Mouse (Mus musculus): ENCODE data around the gene Prm2. TPM values are rescaled to one million over a fixed set of nuclear protein-coding genes. Genes with fewer than 3 reads are reported as not detected.
A peak's percentile ranks its signal among the peaks of the same experiment; 100 is the strongest.
"Not testable (repeated sequence)": the region's sequence is repeated elsewhere in the genome, so short reads cannot be mapped to it uniquely, and the experiment has no call there.

Gene Prm2
- total RNA-seq, 2 experiments from 2014 or later: not detected

DNA sequence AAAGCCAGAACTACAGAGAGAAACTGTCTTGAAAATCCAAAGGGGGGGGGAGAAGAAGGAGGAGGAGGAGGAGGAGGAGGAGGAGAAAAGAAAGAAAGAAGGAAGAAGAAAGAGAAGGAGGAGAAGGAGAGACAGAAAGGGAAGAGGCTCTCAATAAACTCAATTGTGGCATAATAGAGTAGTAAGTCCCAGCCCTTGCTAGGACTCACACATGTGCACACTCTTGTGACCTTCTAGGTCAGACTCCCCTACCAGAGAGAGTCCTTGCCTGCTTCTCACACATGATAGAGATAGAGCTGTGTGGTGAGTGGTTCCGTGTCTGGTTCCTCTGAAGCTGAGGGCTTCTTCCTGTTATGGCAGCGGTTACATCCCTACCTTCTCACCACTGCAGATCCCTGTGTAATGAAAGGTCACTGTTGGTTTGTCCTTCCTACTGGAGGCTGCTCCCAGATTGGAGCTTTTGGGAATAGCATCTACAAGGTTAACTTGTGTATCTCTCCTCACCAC, 17.0 kb upstream of the Prm2 start, which contains the start of gene Gm11172:
Gene Gm11172 (plus strand): TSS at position 51 of the 507 bp plus-strand sequence.
- DNase-seq (ENCODE audit: low spot score in 2 of 2): no peak

DNA sequence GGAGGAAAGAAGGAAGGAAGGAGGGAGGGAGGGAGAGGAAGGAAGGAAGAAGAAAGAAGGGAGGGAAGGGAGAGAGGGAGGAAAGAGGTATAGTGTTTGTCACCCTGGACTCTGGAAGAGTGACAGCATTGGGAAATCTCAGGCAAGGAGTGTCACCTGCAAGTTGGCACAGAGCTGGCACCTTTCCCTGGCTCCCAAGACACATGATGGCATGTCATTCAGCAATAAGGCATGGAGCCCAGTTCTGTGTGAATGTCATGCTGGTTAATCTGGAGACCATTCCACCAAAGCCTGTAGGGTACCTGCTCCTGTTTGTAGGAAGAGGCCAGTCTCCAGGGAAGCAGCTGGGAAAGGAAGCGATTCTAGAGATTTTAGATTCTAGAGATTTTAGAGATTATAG, 14.4 kb upstream of the Prm2 start:
- DNase-seq (ENCODE audit: low spot score in 2 of 2): no peak

DNA sequence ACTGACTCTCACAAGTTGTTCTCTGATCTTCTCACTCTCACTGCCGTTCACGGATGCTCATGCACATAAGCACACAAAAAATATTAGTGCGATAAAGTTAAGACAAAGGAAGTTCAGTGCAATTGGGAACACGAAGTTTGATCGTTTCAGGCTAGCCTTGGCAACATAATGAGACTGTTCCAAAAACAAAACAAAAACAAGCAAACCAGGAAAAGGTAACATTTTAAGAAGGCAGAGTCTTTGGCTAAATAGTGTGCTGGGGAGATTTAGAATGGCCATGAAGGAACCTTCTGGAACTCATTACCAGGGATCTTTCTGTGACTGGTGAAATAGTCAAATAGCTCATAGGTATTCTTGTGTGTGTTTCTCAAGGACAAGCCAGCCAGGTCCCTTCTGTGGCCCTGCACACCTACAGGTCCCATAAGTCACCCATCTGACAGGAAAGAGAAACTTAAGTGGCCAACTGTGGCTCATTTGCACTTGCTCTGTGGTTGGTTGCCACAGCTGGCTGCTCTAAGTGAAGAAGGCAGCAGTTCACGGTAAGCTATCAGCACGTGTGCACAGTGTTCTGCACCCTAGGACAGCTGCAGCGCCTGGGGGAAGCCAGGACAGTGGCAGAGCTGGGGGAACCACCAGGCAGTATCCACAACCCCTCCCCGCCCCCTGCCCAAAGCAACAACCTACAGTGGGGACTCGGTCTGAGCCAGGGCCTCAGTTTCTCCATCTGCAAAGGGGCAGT, 10.0 kb upstream of the Prm2 start, which contains the start of gene Prm1:
Gene Prm1 (minus strand): TSS at position 51 of the 739 bp plus-strand sequence.
- DNase-seq (ENCODE audit: low spot score in 2 of 2): no peak

DNA sequence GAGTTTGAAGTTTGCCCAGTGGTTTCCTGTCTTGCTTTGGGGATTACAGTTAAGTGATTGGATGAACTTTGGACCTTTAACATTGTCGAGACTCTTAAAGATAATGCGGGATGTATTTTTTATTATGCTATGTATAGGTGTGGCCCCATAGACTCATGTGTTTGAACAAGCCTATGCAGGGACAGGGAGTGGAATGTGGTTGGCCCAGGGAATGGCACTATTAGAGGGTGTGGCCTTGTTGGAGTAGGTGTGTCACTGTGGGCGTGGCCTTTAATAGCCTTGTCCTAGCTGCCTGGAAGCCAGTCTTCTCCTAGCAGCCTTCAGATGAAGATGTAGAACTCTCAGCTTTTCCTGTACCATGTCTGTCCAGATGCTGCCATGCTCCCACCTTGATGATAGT, 6.5 kb upstream of the Prm2 start:
- not testable (repeated sequence) for DNase-seq (ENCODE audit: low spot score in 2 of 2)

DNA sequence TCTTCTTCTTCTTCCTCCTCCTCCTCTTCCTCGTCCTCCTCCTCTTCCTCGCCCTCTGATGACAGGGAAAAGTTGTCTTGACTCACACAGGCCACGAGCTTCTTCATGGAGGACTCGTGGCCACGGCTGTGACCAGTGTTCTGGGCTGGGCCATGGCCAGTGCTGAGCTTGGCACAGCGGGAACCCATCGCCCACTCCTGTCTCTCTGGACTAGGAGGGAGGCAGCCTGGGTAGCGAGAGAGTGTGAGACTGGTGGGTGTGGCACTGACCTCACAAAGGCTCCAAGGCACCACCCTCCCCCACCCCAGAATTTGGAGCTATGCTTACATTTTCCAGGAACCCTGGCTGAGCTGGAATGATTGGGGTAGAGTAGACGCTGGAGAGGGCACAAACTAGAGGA, 5.2 kb downstream of the Prm2 start, which contains the start of gene Prm3:
Gene Prm3 (minus strand): TSS at position 213 of the 400 bp plus-strand sequence.
- DNase-seq (ENCODE audit: low spot score in 2 of 2): no peak

DNA sequence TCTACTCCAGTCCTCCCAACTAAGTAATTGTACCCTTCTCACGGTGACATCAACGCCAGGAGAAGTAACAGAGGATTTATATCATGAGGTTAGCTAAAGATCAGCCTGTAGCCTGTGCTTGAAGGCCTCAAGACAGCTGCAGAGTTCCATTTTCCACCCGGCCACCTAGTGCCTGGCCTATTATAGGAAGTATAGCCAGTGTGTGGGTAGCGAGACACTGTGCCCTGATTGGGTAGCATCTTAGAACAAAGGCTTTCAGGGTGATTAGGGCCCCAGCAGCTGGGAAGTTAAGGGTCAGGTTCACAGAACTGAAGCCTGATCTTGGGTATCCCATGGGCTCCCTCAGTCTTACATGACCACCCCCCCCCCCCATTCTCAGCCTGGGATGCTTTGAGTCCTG, 7.1 kb downstream of the Prm2 start:
- DNase-seq (ENCODE audit: low spot score in 2 of 2): no peak

DNA sequence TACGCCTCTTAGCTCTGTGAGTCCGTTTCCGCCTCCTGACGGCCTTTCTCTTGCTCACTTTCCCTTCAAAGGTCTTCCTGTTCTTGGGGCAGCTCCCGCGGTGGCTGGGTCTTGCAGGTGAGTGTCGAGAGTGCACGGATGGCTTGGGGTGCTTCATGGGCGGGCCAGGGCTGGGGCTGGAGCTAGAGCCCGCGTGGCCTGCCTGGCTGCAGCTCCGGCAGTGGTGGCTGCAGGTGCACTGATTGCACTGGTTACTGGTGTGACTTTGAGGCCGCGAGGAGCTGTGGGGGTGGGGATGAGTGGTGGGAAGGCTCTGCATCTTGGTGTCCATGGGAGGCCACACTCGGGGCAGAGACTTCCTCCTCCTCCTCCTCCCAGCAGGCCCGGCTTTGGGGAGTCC, 7.7 kb downstream of the Prm2 start, which contains the start of gene Tnp2:
Gene Tnp2 (minus strand): TSS at position 390 of the 400 bp plus-strand sequence.
- no peak for DNase-seq (ENCODE audit: low spot score in 2 of 2)

DNA sequence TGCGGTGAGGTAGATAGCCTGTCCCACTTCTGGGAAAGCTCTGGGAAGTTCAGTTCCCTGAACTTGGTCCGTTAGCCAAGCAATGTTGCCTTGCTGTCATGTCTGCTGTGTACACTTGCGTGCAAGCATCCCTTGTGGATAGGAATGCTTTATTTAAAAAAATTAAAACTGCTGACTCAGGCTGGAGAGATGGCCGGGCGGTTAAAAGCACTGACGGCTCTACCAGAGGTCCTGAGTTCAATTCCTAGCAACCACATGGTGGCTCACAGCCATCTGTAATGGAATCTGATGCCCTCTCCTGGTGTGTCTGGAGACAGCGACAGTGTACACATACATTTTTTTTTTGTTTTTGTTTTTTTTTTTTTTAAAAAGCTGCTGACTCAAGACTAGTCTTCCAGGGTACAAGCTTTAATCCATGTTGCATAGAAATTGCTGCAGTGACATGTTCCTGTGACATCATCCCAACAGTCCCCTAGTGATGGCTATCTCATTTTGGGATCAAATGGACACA, 8.3 kb downstream of the Prm2 start:
- DNase-seq (ENCODE audit: low spot score in 2 of 2): no peak

DNA sequence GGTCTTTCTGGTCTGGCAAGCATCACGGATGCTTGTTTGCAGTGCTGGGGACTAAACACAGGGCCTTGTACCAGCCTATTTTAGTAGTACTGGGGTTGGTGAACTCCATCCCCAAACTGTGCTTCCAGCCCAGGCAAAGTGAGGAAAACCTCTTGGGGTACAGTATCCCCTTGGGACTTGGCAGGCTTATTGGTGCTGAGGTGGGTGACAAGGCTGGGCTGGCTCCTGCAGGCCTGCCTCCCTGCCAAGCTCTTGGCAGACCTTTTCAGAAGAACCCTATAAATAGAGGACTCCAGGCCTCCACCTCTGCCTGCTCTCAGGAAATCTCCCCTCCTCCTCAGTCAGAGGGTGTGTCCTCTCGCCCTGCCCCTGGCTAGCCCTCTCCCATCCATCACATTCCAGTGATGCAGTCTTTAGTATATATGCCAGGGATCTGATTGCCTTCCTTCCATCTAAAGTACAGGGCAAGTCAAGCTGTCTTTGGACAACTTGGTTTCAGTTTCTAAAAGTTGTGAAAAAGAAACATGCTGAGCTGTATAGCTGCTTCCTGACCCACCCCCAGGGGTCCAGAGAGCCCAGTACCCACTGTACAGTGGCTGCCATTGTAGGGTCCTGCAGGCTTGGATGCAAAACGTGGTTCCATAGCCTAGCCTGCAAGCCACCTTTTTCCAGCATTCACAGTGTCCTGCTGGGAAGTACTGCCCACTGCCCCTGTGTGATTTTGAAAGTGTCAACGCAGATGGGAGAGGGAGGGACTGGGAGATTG, 9.0 kb downstream of the Prm2 start:
- DNase-seq (ENCODE audit: low spot score in 2 of 2): no peak

DNA sequence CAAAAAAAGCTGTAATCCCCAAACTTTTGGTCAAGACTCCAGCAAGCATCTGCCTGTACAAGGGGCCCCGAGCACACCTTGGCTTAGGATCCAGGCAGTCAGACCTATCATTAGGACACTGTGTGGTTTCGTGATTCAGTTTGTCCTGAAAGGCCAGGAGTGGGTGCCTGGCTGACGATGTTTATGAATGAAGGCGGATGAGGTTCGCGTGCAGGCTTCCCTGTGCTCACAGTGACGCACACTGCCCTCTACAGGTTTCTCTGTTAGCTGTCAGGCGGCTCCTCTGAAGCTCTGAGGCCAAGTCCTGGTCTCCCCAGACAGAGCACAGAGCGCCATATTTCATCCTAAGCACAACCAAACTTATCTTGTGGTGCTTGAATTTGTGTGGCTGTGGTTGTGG, 9.6 kb downstream of the Prm2 start:
- peak; percentile 80 to 83 for DNase-seq (ENCODE audit: low spot score in 2 of 2)

DNA sequence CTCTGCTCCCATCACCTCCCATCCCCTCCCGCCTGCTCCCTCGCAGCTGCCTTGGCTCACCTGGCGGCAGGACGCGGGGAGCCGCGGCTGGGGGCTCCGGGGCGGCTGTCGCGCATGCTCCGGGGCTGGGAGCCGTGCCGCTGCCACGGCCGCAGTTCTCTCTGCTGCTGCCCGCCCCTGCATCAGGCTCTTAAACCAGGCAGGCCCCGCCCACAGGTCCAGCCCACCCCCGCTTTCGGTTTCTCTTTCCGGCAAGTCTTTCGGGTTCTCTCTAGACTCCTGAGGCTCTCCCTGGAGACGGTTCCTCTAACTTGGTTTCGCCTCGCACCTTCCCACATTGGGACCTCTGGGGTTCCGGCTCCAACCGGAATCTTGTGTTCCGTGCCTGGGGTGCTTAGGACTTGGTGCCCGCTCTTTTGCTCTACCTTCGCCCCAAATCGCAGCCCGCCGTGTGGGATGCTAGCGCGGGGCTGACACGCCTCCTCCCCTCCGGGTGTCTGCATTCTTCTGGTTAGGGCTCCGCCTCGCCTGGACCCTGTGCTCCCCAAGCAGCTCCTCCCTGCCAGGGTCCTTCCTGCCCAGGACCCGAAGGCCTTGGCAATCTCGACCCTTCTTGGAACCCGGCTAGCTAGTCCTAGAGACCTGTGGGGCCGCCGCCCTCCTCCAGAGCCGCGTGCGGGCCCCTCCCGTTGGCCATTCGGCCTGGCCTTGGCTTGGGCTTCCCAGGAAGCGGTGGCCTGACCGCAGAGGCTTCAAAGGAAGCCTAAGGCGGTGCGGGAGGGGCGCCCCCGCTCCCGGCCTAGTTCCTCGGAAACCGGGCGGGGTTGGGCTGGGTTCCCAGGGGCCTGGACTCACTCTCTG, 10.3 kb downstream of the Prm2 start, which contains the start of gene Socs1:
Gene Socs1 (minus strand): TSS at position 166 of the 861 bp plus-strand sequence.
- DNase-seq (ENCODE audit: low spot score in 2 of 2): peak; percentile 74 to 82

DNA sequence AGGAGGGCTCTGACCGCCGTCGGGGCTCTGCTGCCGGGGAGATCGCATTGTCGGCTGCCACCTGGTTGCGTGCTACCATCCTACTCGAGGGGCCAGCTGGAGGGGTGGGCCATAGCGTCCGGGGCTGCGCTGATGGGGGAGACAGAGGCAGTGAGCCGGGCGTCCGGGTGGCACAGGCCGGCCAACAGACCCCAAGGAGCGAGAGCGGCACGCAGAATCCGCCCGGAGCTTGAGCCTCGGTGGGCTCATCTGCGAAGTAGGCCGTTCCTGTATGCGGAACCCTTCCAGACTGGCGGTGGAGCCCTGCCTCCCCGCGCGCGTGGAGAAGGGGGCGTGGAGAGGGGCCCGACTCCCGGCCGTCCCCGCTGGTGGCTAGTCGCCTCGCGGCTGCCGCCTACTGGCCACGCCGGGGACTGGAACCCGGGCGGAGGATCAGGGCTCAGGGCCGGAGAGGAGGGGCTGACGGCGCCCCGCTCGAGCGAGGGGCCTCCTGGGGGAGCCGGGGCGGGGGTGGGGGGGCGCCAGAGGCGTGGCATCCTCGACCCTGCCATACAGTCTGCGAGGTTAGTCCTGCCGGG, 11.1 kb downstream of the Prm2 start:
- peak; percentile 96 to 98 for DNase-seq (ENCODE audit: low spot score in 2 of 2)

DNA sequence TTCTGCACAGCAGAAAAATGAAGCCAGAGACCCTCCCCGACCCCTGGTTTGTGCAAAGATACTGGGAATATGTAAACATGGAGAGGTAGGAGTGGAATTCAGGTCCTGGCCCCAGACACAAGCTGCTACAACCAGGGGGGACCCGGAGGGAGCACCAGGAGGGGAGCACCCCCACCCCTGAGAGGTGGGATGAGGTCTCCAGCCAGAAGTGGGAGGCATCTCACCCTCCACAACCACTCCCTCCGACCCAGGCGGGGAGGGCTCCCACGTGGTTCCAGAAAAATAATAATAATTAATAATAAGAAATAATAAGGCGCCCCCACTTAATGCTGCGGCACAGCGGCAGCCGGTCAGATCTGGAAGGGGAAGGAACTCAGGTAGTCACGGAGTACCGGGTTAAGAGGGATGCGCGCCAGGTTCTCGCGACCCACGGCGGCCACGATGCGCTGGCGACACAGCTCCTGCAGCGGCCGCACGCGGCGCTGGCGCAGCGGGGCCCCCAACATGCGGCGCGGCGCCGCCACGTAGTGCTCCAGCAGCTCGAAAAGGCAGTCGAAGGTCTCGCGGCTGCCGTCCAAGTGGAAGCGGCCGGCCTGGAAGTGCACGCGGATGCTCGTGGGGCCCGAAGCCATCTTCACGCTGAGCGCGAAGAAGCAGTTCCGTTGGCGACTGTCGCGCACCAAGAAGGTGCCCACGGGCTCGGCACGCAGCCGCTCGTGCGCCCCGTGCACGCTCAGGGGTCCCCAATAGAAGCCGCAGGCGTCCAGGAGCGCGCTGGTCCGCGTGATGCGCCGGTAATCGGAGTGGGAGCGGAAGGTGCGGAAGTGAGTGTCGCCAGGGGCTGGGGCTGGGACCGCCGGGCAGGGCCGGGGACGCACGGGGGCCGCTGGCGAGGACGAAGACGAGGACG, 11.8 kb downstream of the Prm2 start:
- peak; percentile 42 to 56 for DNase-seq (ENCODE audit: low spot score in 2 of 2)

DNA sequence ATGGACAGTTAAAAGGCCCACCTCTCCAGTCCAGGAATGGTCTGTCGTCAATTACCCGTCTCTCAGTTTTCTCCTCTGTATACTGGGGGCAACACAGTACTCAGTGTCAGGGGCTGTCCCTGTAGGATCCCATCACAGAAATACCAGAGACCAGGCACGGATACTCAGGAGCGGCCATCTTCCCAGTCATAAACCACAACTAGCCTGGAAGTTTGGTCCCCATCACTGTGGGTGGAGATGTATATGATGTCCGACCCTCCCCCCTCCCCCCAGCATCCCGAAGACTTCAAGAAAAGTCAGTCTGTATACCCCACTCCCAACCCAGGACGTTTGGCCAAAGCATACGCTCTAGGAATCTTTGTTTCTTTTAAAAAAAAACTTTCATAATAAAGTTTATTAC, 12.5 kb downstream of the Prm2 start:
- no peak for DNase-seq (ENCODE audit: low spot score in 2 of 2)

DNA sequence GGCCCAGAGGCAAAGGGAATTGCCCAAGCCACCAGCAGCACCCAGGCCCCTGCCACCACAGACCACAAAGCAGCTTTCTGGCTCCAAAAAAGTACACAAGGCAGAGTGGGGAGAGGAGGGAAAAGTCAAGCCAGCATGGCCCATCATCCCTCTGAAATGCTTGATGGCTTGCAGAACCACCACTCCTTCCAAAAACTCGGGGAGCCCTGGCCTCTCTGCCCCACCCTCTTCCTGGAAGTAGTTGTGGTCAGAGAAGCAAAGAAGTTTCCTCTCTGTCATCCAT, 12.8 kb downstream of the Prm2 start:
- no peak for DNase-seq (ENCODE audit: low spot score in 2 of 2)

DNA sequence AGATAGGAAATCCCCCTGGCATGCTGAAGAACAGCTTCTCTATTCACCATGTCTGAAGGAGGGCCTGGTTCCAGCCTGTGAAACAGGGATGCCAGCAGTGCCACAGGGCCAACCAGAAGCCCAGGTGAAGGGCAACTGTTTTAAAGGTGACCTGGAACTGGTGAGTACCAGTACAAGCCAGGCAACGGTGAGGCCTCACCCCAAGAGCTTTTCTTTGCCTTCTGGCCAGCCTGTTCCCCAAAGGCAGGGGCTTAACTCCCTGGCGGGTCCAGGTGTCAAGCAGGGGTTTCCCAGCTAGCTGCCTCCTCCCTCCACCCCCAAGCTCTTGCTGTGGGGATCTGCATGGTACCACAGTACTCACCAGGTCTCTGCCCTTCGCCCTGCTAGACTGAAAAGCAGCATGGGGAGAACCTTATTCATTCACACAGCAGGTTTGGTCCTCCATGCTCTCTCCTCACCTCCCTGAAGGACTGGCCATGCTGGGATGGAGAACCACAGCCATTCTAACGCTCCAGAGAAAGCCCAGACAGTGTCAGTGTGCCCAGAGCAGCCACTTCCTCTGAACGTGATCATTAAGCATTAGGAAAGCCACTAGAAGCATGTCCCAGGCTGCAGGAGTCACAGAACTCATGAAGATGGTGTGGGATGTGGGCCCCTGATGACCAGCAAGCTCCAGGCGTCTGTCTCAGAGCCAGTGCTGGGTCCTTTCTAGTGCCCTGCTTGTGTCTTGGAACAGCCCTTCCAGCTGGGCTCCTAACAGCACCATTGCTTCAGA, 13.4 kb downstream of the Prm2 start:
- DNase-seq (ENCODE audit: low spot score in 2 of 2): no peak

DNA sequence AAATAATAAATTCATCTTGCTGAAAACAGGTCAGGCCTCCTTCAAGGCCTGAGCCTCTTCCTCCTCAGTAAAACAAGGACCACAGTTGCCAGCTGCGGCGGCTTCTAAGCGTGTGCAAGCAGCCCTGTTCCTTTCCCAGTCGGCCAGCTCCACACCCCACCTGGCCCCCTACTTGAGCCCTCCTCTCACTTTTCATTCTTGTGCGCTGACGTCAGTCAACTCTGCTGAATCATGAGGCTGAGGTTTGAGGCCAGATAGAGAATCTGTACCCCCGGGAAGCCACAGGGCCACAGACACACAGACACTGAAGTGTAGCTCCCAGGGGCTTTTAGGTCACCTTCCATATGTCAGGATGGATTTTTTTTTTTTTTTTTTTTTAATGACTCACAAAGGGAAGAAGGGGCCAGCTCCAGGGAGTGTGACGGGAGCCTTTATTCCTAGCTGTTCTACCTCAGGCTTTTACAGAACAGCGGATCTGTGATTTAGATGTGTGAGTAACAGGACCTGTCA, 14.0 kb downstream of the Prm2 start:
- no peak for DNase-seq (ENCODE audit: low spot score in 2 of 2)

DNA sequence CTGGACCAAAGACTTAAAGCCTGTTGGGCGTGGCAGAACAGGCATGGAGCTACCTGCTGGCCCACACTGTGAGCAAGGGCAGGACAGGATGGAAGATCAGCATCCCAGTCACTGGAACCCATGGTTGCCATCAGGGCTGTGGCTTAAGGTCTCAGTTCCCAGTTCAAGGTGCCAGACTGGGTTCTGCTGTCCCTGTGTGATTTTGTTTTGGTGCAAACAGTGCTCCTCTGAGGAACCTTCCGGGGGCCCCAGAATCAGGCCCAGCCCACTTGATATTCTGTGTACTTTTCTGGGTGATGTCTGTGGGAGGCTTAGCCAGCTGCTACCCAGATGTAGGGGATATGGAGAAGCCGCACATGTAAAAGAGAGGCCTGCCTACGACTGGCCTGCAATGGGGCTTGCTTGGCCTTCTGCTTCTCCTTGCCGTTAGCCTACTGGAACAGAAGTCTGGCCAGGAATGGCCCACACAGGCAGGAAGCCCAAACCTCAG, 15.3 kb downstream of the Prm2 start:
- no peak for DNase-seq (ENCODE audit: low spot score in 2 of 2)
